ENCODE assay signal across 17 mouse cellular contexts in genomic region chr11:84011576-84011975, GRCm38 (mm10). TPM values are rescaled to one million over a fixed set of nuclear protein-coding genes. Genes with fewer than 3 reads are reported as not detected.
A peak's percentile ranks its signal among the peaks of the same experiment; 100 is the strongest.
DNase-seq lines count a peak whose midpoint lies in the region; ATAC-seq and TF ChIP-seq lines count a peak whose summit lies in the region.
"Had no signal": no experiment of that assay in that cellular context is flagged by ENCODE, and none has a peak within 500 bp of the region (broad histone marks: within the 10 kb centered on the region; RNA-seq: fewer than 3 reads in every experiment).

No protein-coding gene starts in this region.

- peak overlapping the region; percentile 74 for H3K27ac ChIP-seq in forebrain, embryonic 13.5 days
- no peak overlapping the region for H3K27ac ChIP-seq in hindbrain, embryonic 13.5 days
- peak overlapping the region; percentile 63 for H3K27ac ChIP-seq in midbrain, embryonic 13.5 days
- H3K27ac ChIP-seq: heart, embryonic 15.5 days had no signal

- H3K4me3 ChIP-seq in forebrain, embryonic 13.5 days: 0 out of 2 replicates have a peak overlapping the region, but pooled peaks have one; percentile 4
- no peak overlapping the region for H3K4me3 ChIP-seq in hindbrain, embryonic 13.5 days
- H3K4me3 ChIP-seq in midbrain, embryonic 13.5 days (replicated peaks): no peak overlapping the region
- H3K4me3 ChIP-seq: heart, embryonic 15.5 days had no signal

- peaks cover 30% of the 10 kb centered on the region for H3K36me3 ChIP-seq in forebrain, embryonic 13.5 days (ENCODE audit: poor library complexity, severe bottlenecking)
- H3K36me3 ChIP-seq in hindbrain, embryonic 13.5 days: peaks cover 30% of the 10 kb centered on the region
- peaks cover 30% of the 10 kb centered on the region for H3K36me3 ChIP-seq in midbrain, embryonic 13.5 days

- no peak for TF ChIP-seq CTCF in brain, embryonic 14.5 days (IDR thresholded peaks at IDR 0.05; ENCODE audit: borderline replicate concordance, extremely low read depth, insufficient read depth, insufficient read length)

- ATAC-seq in forebrain, embryonic 13.5 days: no peak
- ATAC-seq in hindbrain, embryonic 13.5 days (ENCODE audit: low FRiP score): no peak
- no peak for ATAC-seq in midbrain, embryonic 13.5 days

- DNase-seq in brain, embryonic 14.5 days (ENCODE audit: low read depth): peak; percentile 74
- DNase-seq in heart, postnatal 36 days: no peak
- DNase-seq in cerebellum, adult 11-12 months: no peak
- no peak for DNase-seq in left cerebral cortex, postnatal 14 days (ENCODE audit: low spot score in 2 of 2)
- DNase-seq: adrenal gland, postnatal 36 days; cerebellum, adult 9-11 months; gastrocnemius, postnatal 10 days; heart, adult 18-20 months; kidney, postnatal 4 days; left cerebral cortex, postnatal 4 days; lung, adult 2 months; lung, postnatal 4 days; right cerebral cortex, postnatal 25 days had no signal

- 0 out of 2 replicates have a peak overlapping the region, but pooled peaks have one; percentile 17 for H3K9ac ChIP-seq in forebrain, embryonic 13.5 days
- no peak overlapping the region for H3K9ac ChIP-seq in hindbrain, embryonic 13.5 days
- H3K9ac ChIP-seq in midbrain, embryonic 13.5 days (replicated peaks): 0 out of 2 replicates have a peak overlapping the region, but pooled peaks have one; percentile 30
- H3K9ac ChIP-seq: heart, embryonic 15.5 days had no signal

- peaks cover 45% of the 10 kb centered on the region for H3K4me1 ChIP-seq in forebrain, embryonic 13.5 days
- H3K4me1 ChIP-seq in hindbrain, embryonic 13.5 days (replicated peaks): peaks cover 51% of the 10 kb centered on the region
- H3K4me1 ChIP-seq in midbrain, embryonic 13.5 days (replicated peaks): peaks cover 56% of the 10 kb centered on the region
- H3K4me1 ChIP-seq: heart, embryonic 15.5 days had no signal

- intact Hi-C loops in heart, postnatal 36 days (cut with DNase I): no loop called here
- intact Hi-C loops in left cerebral cortex, postnatal 14 days (cut with DNase I): no loop called here

- no peaks in the 10 kb centered on the region for H3K9me3 ChIP-seq in forebrain, embryonic 13.5 days (replicated peaks)
- H3K9me3 ChIP-seq in hindbrain, embryonic 13.5 days: no peaks in the 10 kb centered on the region
- no peaks in the 10 kb centered on the region for H3K9me3 ChIP-seq in midbrain, embryonic 13.5 days
- H3K9me3 ChIP-seq: heart, embryonic 15.5 days had no signal

- H3K27me3 ChIP-seq in forebrain, embryonic 13.5 days: no peaks in the 10 kb centered on the region
- no peaks in the 10 kb centered on the region for H3K27me3 ChIP-seq in hindbrain, embryonic 13.5 days
- H3K27me3 ChIP-seq in midbrain, embryonic 13.5 days: no peaks in the 10 kb centered on the region
- H3K27me3 ChIP-seq: heart, embryonic 15.5 days had no signal

- 18% methylated on average over 2 of the region's 2 CpGs for WGBS in forebrain, embryonic 13.5 days
- WGBS in hindbrain, embryonic 13.5 days: 32% methylated on average over 2 of the region's 2 CpGs
- WGBS in midbrain, embryonic 13.5 days: 2% methylated on average over 2 of the region's 2 CpGs

- peak overlapping the region; percentile 34 for H3K4me2 ChIP-seq in forebrain, embryonic 13.5 days
- peak overlapping the region; percentile 4; the same call in 1 of the 2 replicates for H3K4me2 ChIP-seq in hindbrain, embryonic 13.5 days
- peak overlapping the region; percentile 42 for H3K4me2 ChIP-seq in midbrain, embryonic 13.5 days (replicated peaks)
- H3K4me2 ChIP-seq: heart, embryonic 15.5 days had no signal

- TF ChIP-seq POLR2A in brain, embryonic 14.5 days (IDR thresholded peaks at IDR 0.05; ENCODE audit: borderline replicate concordance, extremely low read depth, insufficient read depth, insufficient read length, poor library complexity, severe bottlenecking): no peak

RNA-seq across cellular contexts. Expression of gene Synrg, which starts 47.3 kb away (rescaled TPM):
- 25.0 and 36.8 TPM in 2 replicates for polyA plus RNA-seq in brain, embryonic 14.5 days (2012; rRNA removed)
- 28.2 and 28.6 TPM in 2 replicates for polyA plus RNA-seq in forebrain, embryonic 13.5 days (2015; fragmentation: Nextera tagmentation; extraction: Ambion mirVana)
- 30.9 and 32.6 TPM in 2 replicates for polyA plus RNA-seq in hindbrain, embryonic 13.5 days (2015; fragmentation: Nextera tagmentation; extraction: Ambion mirVana)
- polyA plus RNA-seq in midbrain, embryonic 13.5 days (2015; fragmentation: Nextera tagmentation; extraction: Ambion mirVana): 34.2 and 34.4 TPM in 2 replicates
- 10 to 100 TPM; 26.1 to 26.6 TPM for total RNA-seq in heart, postnatal 36 days (2021)
- total RNA-seq in left cerebral cortex, postnatal 14 days (2021): 10 to 100 TPM; 44.3 to 47.7 TPM

RNA-seq across cellular contexts. Expression of gene Dusp14, which starts 57.5 kb away (rescaled TPM):
- polyA plus RNA-seq in brain, embryonic 14.5 days (2012; rRNA removed): 11.6 and 25.1 TPM in 2 replicates
- polyA plus RNA-seq in forebrain, embryonic 13.5 days (2015; fragmentation: Nextera tagmentation; extraction: Ambion mirVana): 27.6 and 33.8 TPM in 2 replicates
- polyA plus RNA-seq in hindbrain, embryonic 13.5 days (2015; fragmentation: Nextera tagmentation; extraction: Ambion mirVana): 10.0 and 13.0 TPM in 2 replicates
- polyA plus RNA-seq in midbrain, embryonic 13.5 days (2015; fragmentation: Nextera tagmentation; extraction: Ambion mirVana): 8.2 and 9.1 TPM in 2 replicates
- total RNA-seq in heart, postnatal 36 days (2021): under 1 TPM; 0.50 to 0.73 TPM
- total RNA-seq in left cerebral cortex, postnatal 14 days (2021): 10 to 100 TPM; 62.4 to 63.7 TPM
